Mouse (Mus musculus) ES-E14 (cell line): ENCODE measurements around the gene Nomo1. TPM values are rescaled to one million over a fixed set of nuclear protein-coding genes. Genes with fewer than 3 reads are reported as not detected.

Experiments
- total RNA-seq: library from RNA; depleted of rRNA; stranded (reverse); fragments of 300-350 nt; gene quantifications from 2 replicates; pipeline ENCODE4 v1.2.3, GENCODE M21; 2012; rRNA removed

The Nomo1 gene
- total RNA-seq, 1 experiment, result 173 TPM

Other genes with a start within 250 kb of the Nomo1 start
- gene Lmtk3, start 250.0 kb upstream of the Nomo1 start, total RNA-seq, result 7.2 and 9.5 TPM in 2 replicates
- gene Sult2b1, start 249.0 kb upstream of the Nomo1 start, total RNA-seq, result 1.6 and 2.1 TPM in 2 replicates
- gene Cyth2, start 219.1 kb upstream of the Nomo1 start, total RNA-seq, result 96.2 and 113 TPM in 2 replicates
- gene Kcnj14, start 208.9 kb upstream of the Nomo1 start, total RNA-seq, result 1.6 and 2.6 TPM in 2 replicates
- 93.4 and 107 TPM in 2 replicates for gene Grwd1, start 202.8 kb upstream of the Nomo1 start, total RNA-seq
- 73.2 and 87.2 TPM in 2 replicates for gene Kdelr1, start 160.9 kb upstream of the Nomo1 start, total RNA-seq
- gene Grin2d, start 155.3 kb upstream of the Nomo1 start, total RNA-seq, result 0.67 and 0.90 TPM in 2 replicates
- 0.74 TPM in 1 of 2 replicates, not detected in the other for gene Syngr4, start 137.0 kb upstream of the Nomo1 start, total RNA-seq
- gene Tmem143, start 136.8 kb upstream of the Nomo1 start, total RNA-seq, result 26.0 and 34.8 TPM in 2 replicates
- gene Emp3, start 112.3 kb upstream of the Nomo1 start, total RNA-seq, result 43.8 and 56.5 TPM in 2 replicates
- 7.7 and 12.5 TPM in 2 replicates for gene Ccdc114, start 109.6 kb upstream of the Nomo1 start, total RNA-seq
- 4.7 and 7.1 TPM in 2 replicates for gene Abcc6, start 3.4 kb upstream of the Nomo1 start, total RNA-seq
- 0.58 and 0.85 TPM in 2 replicates for gene Kcnj11, start 67.1 kb downstream of the Nomo1 start, total RNA-seq
- 0.62 and 1.7 TPM in 2 replicates for gene Abcc8, start 146.3 kb downstream of the Nomo1 start, total RNA-seq
- 0.18 and 0.42 TPM in 2 replicates for gene Ush1c, start 204.8 kb downstream of the Nomo1 start, total RNA-seq
- 0.16 and 0.22 TPM in 2 replicates for gene Otog, start 207.3 kb downstream of the Nomo1 start, total RNA-seq